Mouse (Mus musculus) embryonic fibroblast, embryonic 13.5 days (primary cell): ENCODE measurements around the gene Cdc42bpg. TPM values are rescaled to one million over a fixed set of nuclear protein-coding genes. Genes with fewer than 3 reads are reported as not detected.

Source experiments
- H3K27ac ChIP-seq: 2 replicates; pipeline ENCODE4 v1.5.1; 2012; ENCODE audit warnings: low read length, control low read depth, inconsistent platforms; ENCODE audit not compliant: insufficient read depth
- H3K4me1 ChIP-seq: 2 replicates; pipeline ENCODE4 v1.6.1; 2011; ENCODE audit warnings: low read length; ENCODE audit not compliant: control insufficient read depth, insufficient read depth
- H3K4me3 ChIP-seq: 2 replicates; pipeline ENCODE4 v1.5.1; 2011; ENCODE audit warnings: mild to moderate bottlenecking, control low read depth, low read length; ENCODE audit not compliant: insufficient read depth
- CTCF ChIP-seq: IDR thresholded peaks from 2 replicates; pipeline ENCODE4 v1.5.1; 2011; ENCODE audit warnings: mild to moderate bottlenecking, control low read depth, low read length, moderate library complexity, borderline replicate concordance; ENCODE audit not compliant: insufficient read depth
- POLR2A ChIP-seq: IDR thresholded peaks from 2 replicates; pipeline ENCODE4 v1.6.1; 2011; ENCODE audit warnings: low read depth, mild to moderate bottlenecking, control low read depth, low read length, moderate library complexity
- polyA plus RNA-seq: library from polyadenylated mRNA; stranded (reverse); fragments of >200 nt; gene quantifications from 2 replicates; pipeline ENCODE4 v1.2.4, GENCODE M21; 2011; ENCODE audit warnings: low read depth; ENCODE audit not compliant: missing spikeins, insufficient read length

Cdc42bpg gene
- polyA plus RNA-seq, 1 experiment: 17.0 TPM

GRCm38 (mm10) chr19:6338716-6339115 lies 32.5 kb downstream of the Cdc42bpg start:
- Histone ChIP-seq H3K4me3 (no peak overlapping the region), H3K4me1 (peaks cover 10% of the 10 kb centered on the region; the same call in 1 of the 2 replicates), H3K27ac (no peak overlapping the region)
- no peak for TF ChIP-seq POLR2A
- no peak for TF ChIP-seq CTCF

GRCm38 (mm10) chr19:6339191-6339590 lies 32.9 kb downstream of the Cdc42bpg start:
- Histone ChIP-seq H3K27ac (no peak overlapping the region), H3K4me1 (peaks cover 8% of the 10 kb centered on the region; the same call in 1 of the 2 replicates), H3K4me3 (no peak overlapping the region)
- TF ChIP-seq POLR2A: no peak
- no peak for TF ChIP-seq CTCF

GRCm38 (mm10) chr19:6339890-6340504 lies 33.7 kb downstream of the Cdc42bpg start:
- peaks cover 5% of the 10 kb centered on the region; the same call in 1 of the 2 replicates for H3K4me1 ChIP-seq
- TF ChIP-seq POLR2A: no peak
- no peak for TF ChIP-seq CTCF
- no peak overlapping the region for H3K27ac ChIP-seq
- H3K4me3 ChIP-seq: no peak overlapping the region

GRCm38 (mm10) chr19:6340524-6341452 lies 34.5 kb downstream of the Cdc42bpg start, which contains the start of gene Map4k2:
TSS of gene Map4k2 (plus strand) at chr19:6341135.
- Histone ChIP-seq H3K4me1 (peaks cover 5% of the 10 kb centered on the region; the same call in 1 of the 2 replicates), H3K4me3 (peak within 1 kb of the TSS; percentile 61), H3K27ac (no peak within 1 kb of the TSS)
- TF ChIP-seq CTCF (0 out of 2 replicates have a peak, but pooled peaks have one; percentile 2), POLR2A (peak; percentile 49; the same call in 1 of the 2 replicates)

GRCm38 (mm10) chr19:6341453-6342077 lies 35.3 kb downstream of the Cdc42bpg start:
- Histone ChIP-seq H3K27ac (no peak overlapping the region), H3K4me1 (peaks cover 5% of the 10 kb centered on the region; the same call in 1 of the 2 replicates), H3K4me3 (peak overlapping the region; percentile 61)
- TF ChIP-seq CTCF (no peak), POLR2A (no peak)

GRCm38 (mm10) chr19:6342276-6342933 lies 36.1 kb downstream of the Cdc42bpg start:
- H3K4me3 ChIP-seq: no peak overlapping the region

GRCm38 (mm10) chr19:6343066-6343925 lies 37.0 kb downstream of the Cdc42bpg start:
- Histone ChIP-seq H3K4me3 (no peak overlapping the region), H3K4me1 (no peaks in the 10 kb centered on the region), H3K27ac (no peak overlapping the region)
- TF ChIP-seq POLR2A (no peak), CTCF (no peak)

More at GRCm38 (mm10) chr19:6342276-6342933, 36.1 kb downstream of the Cdc42bpg start:
- Histone ChIP-seq H3K27ac (no peak overlapping the region), H3K4me1 (no peaks in the 10 kb centered on the region)
- no peak for TF ChIP-seq POLR2A
- TF ChIP-seq CTCF: no peak

GRCm38 (mm10) chr19:6343996-6344395 lies 37.7 kb downstream of the Cdc42bpg start:
- TF ChIP-seq POLR2A (no peak), CTCF (no peak)
- no peaks in the 10 kb centered on the region for H3K4me1 ChIP-seq
- H3K4me3 ChIP-seq: no peak overlapping the region
- H3K27ac ChIP-seq: no peak overlapping the region
